Mouse (Mus musculus): Measurements from ENCODE around the gene Map6. TPM values are rescaled to one million over a fixed set of nuclear protein-coding genes. Genes with fewer than 3 reads are reported as not detected.
A peak's percentile ranks its signal among the peaks of the same experiment; 100 is the strongest.

Map6 gene
- polyA plus RNA-seq, 1 experiment from 2014 or later, result 10.2 TPM

GRCm38 (mm10) chr7:99230061-99230747, 37.0 kb upstream of the Map6 start:
- Histone ChIP-seq H3K4me2 (ENCODE audit: low read depth, low read length) (no peak overlapping the region), H3K4me1 (ENCODE audit: control insufficient read depth, insufficient read depth, low read length) (peaks cover 3% of the 10 kb centered on the region; the same call in 1 of the 2 replicates), H3K27ac (replicated peaks; ENCODE audit: low read depth, low read length) (no peak overlapping the region), H3K27me3 (replicated peaks; ENCODE audit: control insufficient read depth, insufficient read depth, low read length) (no peaks in the 10 kb centered on the region), H3K36me3 (ENCODE audit: control insufficient read depth, insufficient read depth, low read length) (no peaks in the 10 kb centered on the region), H3K9ac (ENCODE audit: low read depth, low read length) (no peak overlapping the region), H3K4me3 (ENCODE audit: low read depth, low read length) (no peak overlapping the region), H3K9me3 (ENCODE audit: control insufficient read depth, low read length) (no peaks in the 10 kb centered on the region)
- ATAC-seq (ENCODE audit: low read depth) (0 out of 2 replicates have a peak, but pooled peaks have one; percentile 7), DNase-seq (ENCODE audit: low spot score) (no peak)
- 65% methylated on average over 7 of the region's 7 CpGs for WGBS

DNA sequence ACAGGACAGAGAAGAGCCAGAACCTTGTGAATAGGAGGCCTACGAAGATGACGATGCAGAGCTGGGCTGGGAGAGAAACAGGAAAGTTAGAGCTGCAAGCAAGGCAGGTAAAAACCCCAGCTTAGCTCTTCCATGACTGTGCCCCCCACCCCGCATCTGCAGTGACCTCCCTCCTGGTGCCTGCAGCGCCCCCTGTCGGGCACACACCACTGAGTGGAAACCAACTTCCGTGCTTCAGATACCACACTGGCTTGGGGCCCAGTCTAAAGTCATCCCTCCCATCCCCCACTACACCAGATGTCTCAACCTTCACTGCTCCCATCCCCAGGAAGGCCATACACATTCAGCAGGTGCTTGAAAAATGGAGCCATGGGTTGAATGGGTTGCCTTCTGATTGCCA, 34.7 kb upstream of the Map6 start:
- 63% methylated on average over 4 of the region's 6 CpGs for WGBS
- Histone ChIP-seq H3K27me3 (replicated peaks; ENCODE audit: control insufficient read depth, insufficient read depth, low read length) (peaks cover under 1% of the 10 kb centered on the region; the same call in 1 of the 2 replicates), H3K9ac (ENCODE audit: low read depth, low read length) (no peak overlapping the region), H3K4me1 (ENCODE audit: control insufficient read depth, insufficient read depth, low read length) (peaks cover 7% of the 10 kb centered on the region), H3K36me3 (ENCODE audit: control insufficient read depth, insufficient read depth, low read length) (no peaks in the 10 kb centered on the region), H3K4me3 (ENCODE audit: low read depth, low read length) (no peak overlapping the region), H3K4me2 (ENCODE audit: low read depth, low read length) (no peak overlapping the region), H3K27ac (replicated peaks; ENCODE audit: low read depth, low read length) (no peak overlapping the region), H3K9me3 (ENCODE audit: control insufficient read depth, low read length) (no peaks in the 10 kb centered on the region)
- DNase-seq (ENCODE audit: low spot score) (no peak), ATAC-seq (ENCODE audit: low read depth) (no peak)

DNA sequence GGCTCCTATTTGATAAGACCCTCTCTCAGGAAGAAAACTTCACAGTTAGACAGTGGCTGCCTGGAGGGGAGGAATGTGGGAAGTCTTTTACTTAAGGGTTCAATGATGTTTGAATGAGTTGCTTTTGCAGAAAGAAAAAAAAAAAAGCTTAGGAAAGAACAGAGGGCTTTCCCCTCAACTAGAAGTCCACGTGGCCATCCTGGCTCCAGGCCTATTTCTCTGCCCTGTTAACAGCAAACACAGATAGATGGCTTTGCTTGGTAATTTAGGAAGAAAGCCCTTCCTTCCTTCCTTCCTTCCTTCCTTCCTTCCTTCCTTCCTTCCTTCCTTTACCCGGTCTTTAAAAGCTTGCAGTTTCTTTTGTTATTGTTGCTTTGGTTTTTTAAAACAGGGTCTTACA, 32.3 kb upstream of the Map6 start:
- Histone ChIP-seq H3K36me3 (ENCODE audit: control insufficient read depth, insufficient read depth, low read length) (no peaks in the 10 kb centered on the region), H3K9ac (ENCODE audit: low read depth, low read length) (no peak overlapping the region), H3K27me3 (replicated peaks; ENCODE audit: control insufficient read depth, insufficient read depth, low read length) (peaks cover 9% of the 10 kb centered on the region), H3K4me2 (ENCODE audit: low read depth, low read length) (no peak overlapping the region), H3K9me3 (ENCODE audit: control insufficient read depth, low read length) (no peaks in the 10 kb centered on the region), H3K4me1 (ENCODE audit: control insufficient read depth, insufficient read depth, low read length) (peaks cover 16% of the 10 kb centered on the region), H3K27ac (replicated peaks; ENCODE audit: low read depth, low read length) (no peak overlapping the region), H3K4me3 (ENCODE audit: low read depth, low read length) (no peak overlapping the region)
- ATAC-seq (ENCODE audit: low read depth) (no peak), DNase-seq (ENCODE audit: low spot score) (no peak)
- WGBS, result 34% methylated on average over 2 of the region's 2 CpGs

GRCm38 (mm10) chr7:99235657-99236056, 31.6 kb upstream of the Map6 start:
- H3K9me3 ChIP-seq (ENCODE audit: control insufficient read depth, low read length), result no peaks in the 10 kb centered on the region
- H3K4me3 ChIP-seq (ENCODE audit: low read depth, low read length), result no peak overlapping the region
- ATAC-seq (ENCODE audit: low read depth) (no peak), DNase-seq (ENCODE audit: low spot score) (peak; percentile 69)
- WGBS, result 23% methylated on average over 2 of the region's 2 CpGs
- H3K4me2 ChIP-seq (ENCODE audit: low read depth, low read length), result no peak overlapping the region
- H3K27ac ChIP-seq (replicated peaks; ENCODE audit: low read depth, low read length), result no peak overlapping the region
- no peaks in the 10 kb centered on the region for H3K36me3 ChIP-seq (ENCODE audit: control insufficient read depth, insufficient read depth, low read length)
- H3K27me3 ChIP-seq (replicated peaks; ENCODE audit: control insufficient read depth, insufficient read depth, low read length), result peaks cover 9% of the 10 kb centered on the region
- no peak overlapping the region for H3K9ac ChIP-seq (ENCODE audit: low read depth, low read length)
- H3K4me1 ChIP-seq (ENCODE audit: control insufficient read depth, insufficient read depth, low read length), result peaks cover 16% of the 10 kb centered on the region

DNA sequence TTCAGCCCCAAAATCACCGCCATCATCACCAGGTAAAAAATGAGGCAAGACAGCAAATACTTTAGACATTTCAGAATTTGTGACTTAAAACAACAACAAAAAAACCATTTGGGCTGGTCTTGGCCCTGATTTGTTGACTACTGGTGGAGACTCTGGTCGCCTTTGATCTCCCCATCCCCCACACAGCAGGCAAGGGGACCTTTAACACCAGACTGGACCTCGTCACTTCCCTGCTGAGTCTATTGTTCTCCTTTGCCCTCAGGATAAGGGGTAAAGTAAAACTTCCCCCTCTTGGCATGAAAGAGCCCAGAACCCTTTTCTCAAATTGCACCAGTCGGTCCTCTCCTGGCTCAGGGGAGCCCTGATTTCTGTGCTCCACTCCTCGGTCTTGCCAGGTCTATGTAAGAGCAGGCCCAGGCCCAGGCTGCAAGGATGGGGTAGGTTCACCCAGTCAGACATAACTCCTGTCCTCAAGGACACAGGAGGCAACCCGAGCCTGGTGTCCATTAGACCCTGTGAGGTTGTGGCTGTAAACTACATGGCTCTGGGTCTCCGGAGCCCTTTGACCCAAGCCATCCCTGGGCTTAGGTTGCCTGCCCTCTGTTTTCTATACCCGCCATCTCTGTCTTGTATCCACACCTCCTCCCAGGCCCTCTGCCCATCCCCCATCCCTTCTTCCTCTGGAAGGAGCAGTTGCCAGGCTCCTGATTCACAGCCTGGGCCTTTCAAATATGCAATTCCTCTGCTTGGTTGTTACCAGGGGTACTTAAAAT, 30.2 kb upstream of the Map6 start:
- no peak overlapping the region for H3K9ac ChIP-seq (ENCODE audit: low read depth, low read length)
- no peak for ATAC-seq (ENCODE audit: low read depth)

GRCm38 (mm10) chr7:99238417-99238816, 28.8 kb upstream of the Map6 start, which contains the start of gene Mogat2:
Gene Mogat2 (minus strand): TSS chr7:99238619.
- H3K4me2 ChIP-seq (ENCODE audit: low read depth, low read length), result peak within 1 kb of the TSS; percentile 43; the same call in 1 of the 2 replicates
- ATAC-seq (ENCODE audit: low read depth), result peak; percentile 76; the same call in 1 of the 2 replicates
- H3K9ac ChIP-seq (ENCODE audit: low read depth, low read length), result 0 out of 2 replicates have a peak within 1 kb of the TSS, but pooled peaks have one; percentile 25
- H3K9me3 ChIP-seq (ENCODE audit: control insufficient read depth, low read length), result no peaks in the 10 kb centered on the region
- H3K36me3 ChIP-seq (ENCODE audit: control insufficient read depth, insufficient read depth, low read length), result no peaks in the 10 kb centered on the region
- DNase-seq (ENCODE audit: low spot score), result no peak
- H3K4me3 ChIP-seq (ENCODE audit: low read depth, low read length), result peak within 1 kb of the TSS; percentile 16; the same call in 1 of the 2 replicates
- 11% methylated on average over 13 of the region's 13 CpGs for WGBS
- no peak within 1 kb of the TSS for H3K27ac ChIP-seq (replicated peaks; ENCODE audit: low read depth, low read length)
- H3K27me3 ChIP-seq (replicated peaks; ENCODE audit: control insufficient read depth, insufficient read depth, low read length), result peaks cover 9% of the 10 kb centered on the region
- H3K4me1 ChIP-seq (ENCODE audit: control insufficient read depth, insufficient read depth, low read length), result peaks cover 16% of the 10 kb centered on the region

More for the DNA sequence above, 30.2 kb upstream of the Map6 start:
- Histone ChIP-seq H3K9me3 (ENCODE audit: control insufficient read depth, low read length) (no peaks in the 10 kb centered on the region), H3K4me3 (ENCODE audit: low read depth, low read length) (no peak overlapping the region), H3K27ac (replicated peaks; ENCODE audit: low read depth, low read length) (no peak overlapping the region), H3K4me1 (ENCODE audit: control insufficient read depth, insufficient read depth, low read length) (peaks cover 16% of the 10 kb centered on the region), H3K27me3 (replicated peaks; ENCODE audit: control insufficient read depth, insufficient read depth, low read length) (peaks cover 9% of the 10 kb centered on the region), H3K4me2 (ENCODE audit: low read depth, low read length) (no peak overlapping the region), H3K36me3 (ENCODE audit: control insufficient read depth, insufficient read depth, low read length) (no peaks in the 10 kb centered on the region)
- DNase-seq (ENCODE audit: low spot score), result no peak
- WGBS, result 45% methylated on average over 8 of the region's 8 CpGs

DNA sequence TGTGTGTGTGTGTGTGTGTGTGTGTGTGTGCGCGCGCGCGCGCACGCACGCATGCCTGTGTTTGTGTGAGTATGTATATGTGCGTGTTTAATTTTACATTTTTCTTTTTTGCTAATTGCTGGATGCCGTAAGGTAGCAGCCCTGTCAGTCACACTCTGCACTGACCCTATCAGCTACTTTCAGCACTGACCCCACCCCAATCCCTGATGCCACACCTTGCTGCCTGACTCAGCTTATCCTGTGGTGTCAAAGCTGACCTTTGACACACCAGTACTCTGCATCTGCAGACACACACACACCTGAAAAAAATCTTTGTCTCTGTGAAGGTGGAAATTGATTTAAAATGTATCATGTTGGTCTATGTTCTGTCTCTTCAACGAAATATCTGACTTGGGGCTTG, 25.1 kb upstream of the Map6 start:
- no peak overlapping the region for H3K27ac ChIP-seq (replicated peaks; ENCODE audit: low read depth, low read length)
- DNase-seq (ENCODE audit: low spot score) (no peak), ATAC-seq (ENCODE audit: low read depth) (no peak)
- no peaks in the 10 kb centered on the region for H3K9me3 ChIP-seq (ENCODE audit: control insufficient read depth, low read length)
- peaks cover 9% of the 10 kb centered on the region for H3K27me3 ChIP-seq (replicated peaks; ENCODE audit: control insufficient read depth, insufficient read depth, low read length)
- H3K4me1 ChIP-seq (ENCODE audit: control insufficient read depth, insufficient read depth, low read length), result peaks cover 12% of the 10 kb centered on the region; the same call in 1 of the 2 replicates
- WGBS, result 95% methylated on average over 11 of the region's 11 CpGs
- H3K9ac ChIP-seq (ENCODE audit: low read depth, low read length), result no peak overlapping the region
- H3K4me3 ChIP-seq (ENCODE audit: low read depth, low read length), result no peak overlapping the region
- H3K36me3 ChIP-seq (ENCODE audit: control insufficient read depth, insufficient read depth, low read length), result no peaks in the 10 kb centered on the region
- no peak overlapping the region for H3K4me2 ChIP-seq (ENCODE audit: low read depth, low read length)

GRCm38 (mm10) chr7:99248157-99248742, 19.0 kb upstream of the Map6 start:
- Histone ChIP-seq H3K9me3 (ENCODE audit: control insufficient read depth, low read length) (no peaks in the 10 kb centered on the region), H3K4me1 (ENCODE audit: control insufficient read depth, insufficient read depth, low read length) (no peaks in the 10 kb centered on the region; the same call in 1 of the 2 replicates), H3K4me3 (ENCODE audit: low read depth, low read length) (peak overlapping the region; percentile 41), H3K4me2 (ENCODE audit: low read depth, low read length) (no peak overlapping the region; the same call in 1 of the 2 replicates), H3K27me3 (replicated peaks; ENCODE audit: control insufficient read depth, insufficient read depth, low read length) (peaks cover 11% of the 10 kb centered on the region), H3K9ac (ENCODE audit: low read depth, low read length) (no peak overlapping the region), H3K36me3 (ENCODE audit: control insufficient read depth, insufficient read depth, low read length) (no peaks in the 10 kb centered on the region), H3K27ac (replicated peaks; ENCODE audit: low read depth, low read length) (no peak overlapping the region)
- peak; percentile 56 for DNase-seq (ENCODE audit: low spot score)
- 19% methylated on average over 5 of the region's 5 CpGs for WGBS
- ATAC-seq (ENCODE audit: low read depth), result peak; percentile 2; the same call in 1 of the 2 replicates

Measured in embryonic facial prominence, embryonic 14.5 days (tissue).